Mouse (Mus musculus): ENCODE data around the gene Apoc2.

DNA sequence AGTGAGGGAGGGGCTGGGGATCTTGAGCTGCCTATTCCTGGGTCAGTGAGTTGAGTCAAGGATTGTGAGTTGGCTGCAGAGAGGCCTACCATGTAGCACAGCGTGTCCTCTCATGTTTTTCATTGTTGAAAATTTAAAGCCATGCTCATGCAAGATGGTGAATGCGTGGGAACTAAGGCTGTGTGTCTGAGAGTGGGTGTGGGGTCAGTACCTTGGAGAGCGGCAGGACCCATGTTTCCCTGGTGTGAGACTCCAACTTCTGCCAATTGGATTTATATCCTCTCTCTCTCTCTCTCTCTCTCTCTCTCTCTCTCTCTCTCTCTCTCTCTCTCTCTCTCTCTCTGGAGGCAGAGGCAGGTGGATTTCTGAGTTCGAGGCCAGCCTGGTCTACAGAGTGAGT, 48.8 kb upstream of the Apoc2 start:
- no peak for TF ChIP-seq CTCF (IDR thresholded peaks at IDR 0.05; ENCODE audit: low read depth)
- TF ChIP-seq EP300 (IDR thresholded peaks at IDR 0.05; ENCODE audit: low read depth) = no peak

All from heart, postnatal 0 days (tissue).